Mouse (Mus musculus) urinary bladder, postnatal 25 days (tissue): ENCODE measurements around the gene Zmym1.
"Not testable (repeated sequence)": the region's sequence is repeated elsewhere in the genome, so short reads cannot be mapped to it uniquely, and the experiment has no call there.

Experiments used
- DNase-seq: peaks from one replicate; pipeline ENCODE4 v3.0.0; 2022; ENCODE audit warnings: low spot score

Zmym1 gene

GRCm38 (mm10) chr4:127060585-127061290, at the start of gene Zmym1:
Gene Zmym1, minus strand, starts transcription at chr4:127061152.
- peak; percentile 91 for DNase-seq

- no peak for DNase-seq
These were observed 49.6 kb upstream of the Zmym1 start for GRCm38 (mm10) chr4:127110570-127110969.

GRCm38 (mm10) chr4:127107566-127107965, 46.6 kb upstream of the Zmym1 start:
- DNase-seq, result no peak

- DNase-seq, result not testable (repeated sequence)
These were observed 38.6 kb upstream of the Zmym1 start for GRCm38 (mm10) chr4:127099552-127099951.

GRCm38 (mm10) chr4:127095090-127095489, 34.1 kb upstream of the Zmym1 start:
- DNase-seq, result no peak

GRCm38 (mm10) chr4:127091188-127091587, 30.2 kb upstream of the Zmym1 start:
- no peak for DNase-seq

- no peak for DNase-seq
These were observed 24.8 kb upstream of the Zmym1 start for GRCm38 (mm10) chr4:127085761-127086160.

- DNase-seq, result no peak
These were observed 22.2 kb upstream of the Zmym1 start for GRCm38 (mm10) chr4:127083131-127083530.

GRCm38 (mm10) chr4:127080806-127081205, 19.9 kb upstream of the Zmym1 start:
- no peak for DNase-seq

GRCm38 (mm10) chr4:127076875-127077548, 16.1 kb upstream of the Zmym1 start, which contains the start of gene Zmym6:
Gene Zmym6, plus strand, starts transcription at chr4:127077383.
- peak; percentile 93 for DNase-seq

- no peak for DNase-seq
These were observed 14.0 kb upstream of the Zmym1 start for GRCm38 (mm10) chr4:127074915-127075314.

- DNase-seq, result no peak
These were observed 3.1 kb upstream of the Zmym1 start for GRCm38 (mm10) chr4:127064051-127064450.

- no peak for DNase-seq
These were observed 6.3 kb downstream of the Zmym1 start for GRCm38 (mm10) chr4:127054522-127055198.

GRCm38 (mm10) chr4:127053071-127053470, 7.9 kb downstream of the Zmym1 start:
- DNase-seq, result no peak

GRCm38 (mm10) chr4:127051121-127051520, 9.8 kb downstream of the Zmym1 start:
- no peak for DNase-seq

GRCm38 (mm10) chr4:127043540-127043939, 17.4 kb downstream of the Zmym1 start:
- DNase-seq, result no peak

GRCm38 (mm10) chr4:127039871-127040483, 21.0 kb downstream of the Zmym1 start:
- no peak for DNase-seq

GRCm38 (mm10) chr4:127038828-127039349, 22.1 kb downstream of the Zmym1 start:
- no peak for DNase-seq

- DNase-seq, result no peak
These were observed 22.8 kb downstream of the Zmym1 start for GRCm38 (mm10) chr4:127037908-127038827.

GRCm38 (mm10) chr4:127037158-127037557, 23.8 kb downstream of the Zmym1 start:
- no peak for DNase-seq
